Mouse (Mus musculus) bone marrow macrophage, adult 2 months (primary cell): ENCODE results near the gene Racgap1.

ENCODE experiments used
- CTCF ChIP-seq: IDR thresholded peaks from 2 replicates; pipeline ENCODE4 v1.5.1; 2012; ENCODE audit warnings: low read depth, mild to moderate bottlenecking, low read length, moderate library complexity
- POLR2A ChIP-seq: IDR thresholded peaks from 2 replicates; pipeline ENCODE4 v1.6.1; 2012; ENCODE audit warnings: mild to moderate bottlenecking, low read depth, low read length, borderline replicate concordance

GRCm38 (mm10) chr15:99638124-99638485, 13.4 kb downstream of the Racgap1 start:
- no peak for TF ChIP-seq CTCF
- TF ChIP-seq POLR2A: no peak
